Mouse (Mus musculus): Measurements from ENCODE around the gene Map2k5. TPM values are rescaled to one million over a fixed set of nuclear protein-coding genes. Genes with fewer than 3 reads are reported as not detected.
A peak's percentile ranks its signal among the peaks of the same experiment; 100 is the strongest.

Map2k5 gene
- total RNA-seq, 2 experiments from 2014 or later, result 12.4 to 13.8 TPM

- no peak for DNase-seq
Observed at GRCm38 (mm10) chr9:63341761-63342160, 35.9 kb downstream of the Map2k5 start.

- no peak for DNase-seq
Observed at GRCm38 (mm10) chr9:63339256-63339655, 38.4 kb downstream of the Map2k5 start.

GRCm38 (mm10) chr9:63338716-63339115 is 39.0 kb downstream of the Map2k5 start:
- DNase-seq, result no peak

GRCm38 (mm10) chr9:63335816-63336215 is 41.9 kb downstream of the Map2k5 start:
- peak; percentile 11 for DNase-seq

GRCm38 (mm10) chr9:63333074-63333473 is 44.6 kb downstream of the Map2k5 start:
- DNase-seq, result no peak

GRCm38 (mm10) chr9:63331246-63331645 is 46.5 kb downstream of the Map2k5 start:
- no peak for DNase-seq

- no peak for DNase-seq
Observed at GRCm38 (mm10) chr9:63328958-63329685, 48.6 kb downstream of the Map2k5 start.

- DNase-seq, result no peak
Observed at GRCm38 (mm10) chr9:63315231-63315630, 62.5 kb downstream of the Map2k5 start.

- no peak for DNase-seq
Observed at GRCm38 (mm10) chr9:63314126-63314525, 63.6 kb downstream of the Map2k5 start.

- no peak for DNase-seq
Observed at GRCm38 (mm10) chr9:63309956-63310355, 67.7 kb downstream of the Map2k5 start.

GRCm38 (mm10) chr9:63309008-63309407 is 68.7 kb downstream of the Map2k5 start:
- DNase-seq, result peak; percentile 61

- DNase-seq, result no peak
Observed at GRCm38 (mm10) chr9:63308441-63308840, 69.3 kb downstream of the Map2k5 start.

GRCm38 (mm10) chr9:63302511-63302910 is 75.2 kb downstream of the Map2k5 start:
- no peak for DNase-seq

- peak; percentile 11 for DNase-seq
Observed at GRCm38 (mm10) chr9:63298656-63299055, 79.0 kb downstream of the Map2k5 start.

- DNase-seq, result no peak
Observed at GRCm38 (mm10) chr9:63295551-63295958, 82.1 kb downstream of the Map2k5 start.

GRCm38 (mm10) chr9:63294846-63295245 is 82.9 kb downstream of the Map2k5 start:
- DNase-seq, result no peak

- no peak for DNase-seq
Observed at GRCm38 (mm10) chr9:63293781-63294480, 83.8 kb downstream of the Map2k5 start.

- DNase-seq, result no peak
Observed at GRCm38 (mm10) chr9:63288676-63289075, 89.0 kb downstream of the Map2k5 start.

GRCm38 (mm10) chr9:63284392-63284791 is 93.3 kb downstream of the Map2k5 start:
- no peak for DNase-seq

GRCm38 (mm10) chr9:63281996-63282395 is 95.7 kb downstream of the Map2k5 start:
- DNase-seq, result no peak

GRCm38 (mm10) chr9:63281086-63281485 is 96.6 kb downstream of the Map2k5 start:
- no peak for DNase-seq

GRCm38 (mm10) chr9:63273781-63274180 is 103.9 kb downstream of the Map2k5 start:
- no peak for DNase-seq

- no peak for DNase-seq
Observed at GRCm38 (mm10) chr9:63269839-63270238, 107.9 kb downstream of the Map2k5 start.

GRCm38 (mm10) chr9:63263188-63263587 is 114.5 kb downstream of the Map2k5 start:
- DNase-seq, result no peak

Measured in gastrocnemius, postnatal 25 days (tissue).